Mouse (Mus musculus) left cerebral cortex, adult 2 months (tissue): Measurements from ENCODE around the gene Psme4. TPM values are rescaled to one million over a fixed set of nuclear protein-coding genes. Genes with fewer than 3 reads are reported as not detected.

ENCODE experiments used
- DNase-seq, 2 experiments: peaks; one replicate each; pipeline ENCODE4 v3.0.0; 2021 to 2022; ENCODE audit warnings: low spot score in 2 of 2, mixed read lengths in 1 of 2; ENCODE audit errors: extremely low spot score in 1 of 2
- H3K27ac ChIP-seq: fragments of 200-600 bp; 2 replicates; pipeline ENCODE4 v1.8.1; 2022
- H3K4me3 ChIP-seq: fragments of 200-600 bp; 2 replicates; pipeline ENCODE4 v1.8.1; 2022
- CTCF ChIP-seq: fragments of 200-600 bp; IDR thresholded peaks from 2 replicates; pipeline ENCODE4 v1.8.1; 2022; ENCODE audit warnings: antibody characterized with exemption, mild to moderate bottlenecking, moderate library complexity
- intact Hi-C: fragments of 180-260 bp; cut with DNase I; formaldehyde crosslinking; loops from one replicate; pipeline ENCODE4 v1.15.1; 2025
- total RNA-seq, 2 experiments: library from RNA; stranded (reverse); gene quantifications; 2 replicates each; pipeline ENCODE4 v1.2.3; 2021

Psme4 gene
- total RNA-seq, 2 experiments from 2014 or later = 49.9 to 54.1 TPM

DNA sequence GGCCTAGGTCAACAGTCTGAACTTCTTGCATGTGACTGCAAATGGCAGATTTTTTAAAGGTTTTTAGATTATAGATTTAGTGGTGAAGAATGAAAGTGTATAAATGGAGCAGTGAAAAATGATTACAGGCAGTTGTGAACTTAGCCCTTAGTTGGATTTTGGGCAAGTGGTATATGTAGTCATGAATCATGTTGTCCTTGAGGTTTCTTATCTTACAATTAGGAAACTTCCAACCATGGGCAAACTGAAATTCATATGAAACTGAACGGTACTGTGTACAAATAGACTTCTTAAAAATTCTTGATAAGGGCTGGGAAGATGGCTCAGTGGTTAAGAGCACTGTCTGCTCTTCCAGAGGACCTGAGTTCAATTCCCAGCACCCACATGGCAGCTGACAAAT lies 22.2 kb downstream of the Psme4 start:
- no peak for DNase-seq
- no peak overlapping the region for H3K4me3 ChIP-seq
- TF ChIP-seq CTCF = no peak
- intact Hi-C loops = no loop called here
- no peak overlapping the region for H3K27ac ChIP-seq

DNA sequence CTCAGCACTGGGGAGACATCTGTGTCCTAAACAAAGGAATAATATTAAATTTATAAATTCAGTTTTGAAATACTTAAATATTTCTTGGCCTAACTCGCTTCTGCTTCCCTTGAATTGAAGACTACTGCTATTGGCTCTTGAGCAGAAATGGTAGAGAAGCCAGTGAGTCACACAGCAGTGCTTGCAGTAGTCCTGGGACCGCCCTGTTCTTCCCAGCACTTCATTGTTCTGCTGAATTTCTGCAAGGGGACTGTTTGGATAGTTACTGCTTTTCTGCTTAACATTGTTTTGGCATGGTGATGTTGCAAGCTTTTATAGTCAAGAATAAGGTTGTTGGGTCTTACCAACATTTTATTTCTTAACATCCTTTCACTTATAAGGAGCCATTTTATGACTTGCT lies 25.7 kb downstream of the Psme4 start:
- no peak overlapping the region for H3K4me3 ChIP-seq
- intact Hi-C loops = no loop called here
- no peak overlapping the region for H3K27ac ChIP-seq
- DNase-seq = no peak
- TF ChIP-seq CTCF = no peak

DNA sequence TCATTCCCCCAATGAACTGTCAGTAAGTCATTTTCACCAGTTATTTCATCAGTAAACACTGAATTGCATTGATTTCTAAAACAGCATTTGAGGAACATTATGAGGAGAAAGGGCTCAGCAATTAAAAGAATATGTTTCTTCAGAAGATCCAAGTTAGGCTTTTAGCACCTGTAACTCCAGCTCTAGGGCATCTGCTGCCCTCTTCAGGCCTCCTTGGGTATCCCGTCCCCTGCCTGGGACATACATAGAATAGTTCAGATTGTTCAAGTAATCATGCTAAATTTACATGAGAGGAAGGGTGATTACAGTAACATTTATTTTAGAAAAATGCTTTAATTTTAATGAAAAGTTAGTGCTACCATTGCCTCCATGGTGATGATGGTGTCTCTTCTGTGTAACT lies 28.0 kb downstream of the Psme4 start:
- TF ChIP-seq CTCF = peak; percentile 62
- no peak for DNase-seq
- intact Hi-C loops = no loop called here
- H3K27ac ChIP-seq = no peak overlapping the region
- no peak overlapping the region for H3K4me3 ChIP-seq

DNA sequence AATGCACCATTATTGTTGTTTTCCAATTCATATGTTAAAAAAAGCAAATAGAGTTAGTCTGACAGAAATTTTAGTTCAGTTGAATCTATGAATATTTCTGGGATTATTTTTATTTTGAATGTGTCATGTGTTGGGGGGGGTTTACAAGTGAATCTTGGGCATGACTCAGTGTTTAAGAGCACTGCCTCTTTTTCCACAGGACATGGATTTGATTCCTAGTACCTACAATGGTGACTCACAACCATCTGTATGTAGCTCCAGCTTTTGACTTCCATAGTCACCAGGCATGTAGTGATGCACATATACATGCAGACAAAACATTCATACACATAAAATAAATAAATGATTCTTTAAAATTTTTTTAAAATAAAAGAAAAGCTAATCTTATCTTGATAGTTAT lies 28.6 kb downstream of the Psme4 start:
- intact Hi-C loops = loop anchor here (2.0 kb wide), 1 partner anchor 125 kb away; no protein-coding TSS in a partner anchor
- no peak for TF ChIP-seq CTCF
- Histone ChIP-seq H3K27ac (no peak overlapping the region), H3K4me3 (no peak overlapping the region)
- DNase-seq = no peak

DNA sequence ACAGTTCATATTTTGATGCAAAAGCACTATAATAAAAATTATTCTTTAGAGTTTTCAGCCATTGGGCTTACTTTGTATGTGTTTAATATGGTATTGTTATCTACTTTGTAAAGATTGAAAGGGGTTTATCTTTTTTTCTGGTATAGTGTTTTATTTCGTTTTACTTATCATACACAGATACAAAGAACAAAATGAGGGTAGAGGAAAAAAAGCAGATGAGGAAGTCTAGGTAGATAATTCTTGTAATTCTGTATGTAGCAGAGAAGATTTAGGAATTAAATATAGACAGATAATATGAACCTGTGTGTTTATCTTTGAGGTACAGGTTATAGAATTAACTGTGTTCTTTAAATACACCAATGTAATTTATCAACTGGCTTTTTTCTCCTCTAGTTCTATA lies 30.9 kb downstream of the Psme4 start:
- H3K27ac ChIP-seq = no peak overlapping the region
- no peak for TF ChIP-seq CTCF
- no peak overlapping the region for H3K4me3 ChIP-seq
- intact Hi-C loops = no loop called here
- no peak for DNase-seq

DNA sequence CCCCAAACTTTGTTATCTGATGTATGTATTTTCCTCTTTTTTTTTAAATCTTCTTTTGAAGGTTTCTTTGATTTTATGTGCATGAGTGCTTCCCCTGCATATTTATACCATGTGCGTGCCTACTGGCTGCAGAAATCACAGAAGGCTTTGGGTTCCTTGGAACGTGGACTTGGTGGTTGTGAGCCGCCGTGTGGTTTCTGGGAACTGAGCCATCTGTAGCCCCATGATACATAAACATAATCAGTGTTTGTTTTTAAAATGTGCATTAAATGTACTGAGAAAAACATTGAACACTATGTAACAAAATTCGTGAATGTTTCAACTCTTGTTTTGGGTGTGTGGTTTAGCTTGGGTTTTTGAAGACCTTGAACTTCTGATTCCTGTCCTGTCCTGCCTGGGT lies 49.6 kb downstream of the Psme4 start:
- no peak for DNase-seq
- no peak overlapping the region for H3K4me3 ChIP-seq
- no peak for TF ChIP-seq CTCF
- intact Hi-C loops = loop anchor here (5.0 to 10.0 kb wide), 2 partner anchors 36 to 686 kb away; no protein-coding TSS in a partner anchor
- H3K27ac ChIP-seq = no peak overlapping the region

DNA sequence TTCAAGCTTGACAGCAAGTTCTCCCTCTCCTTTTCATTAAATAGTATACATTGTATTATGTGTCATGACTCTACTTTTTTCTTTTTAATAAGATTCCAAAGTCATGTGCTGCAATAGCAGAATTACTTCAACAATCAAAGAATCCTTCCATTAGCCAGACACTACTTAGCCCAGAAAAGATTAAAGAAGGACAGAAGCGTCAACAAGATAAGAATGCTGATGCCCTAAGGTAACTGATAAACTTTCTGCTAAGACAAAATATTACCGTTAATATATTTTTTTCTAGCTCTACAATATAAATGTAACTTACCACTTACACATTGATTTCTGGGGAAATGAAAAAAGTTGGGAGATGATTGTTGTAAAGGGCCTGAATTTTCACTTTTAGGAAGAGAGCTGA lies 67.3 kb downstream of the Psme4 start:
- no peak overlapping the region for H3K4me3 ChIP-seq
- intact Hi-C loops = no loop called here
- TF ChIP-seq CTCF = no peak
- H3K27ac ChIP-seq = no peak overlapping the region
- DNase-seq = no peak

DNA sequence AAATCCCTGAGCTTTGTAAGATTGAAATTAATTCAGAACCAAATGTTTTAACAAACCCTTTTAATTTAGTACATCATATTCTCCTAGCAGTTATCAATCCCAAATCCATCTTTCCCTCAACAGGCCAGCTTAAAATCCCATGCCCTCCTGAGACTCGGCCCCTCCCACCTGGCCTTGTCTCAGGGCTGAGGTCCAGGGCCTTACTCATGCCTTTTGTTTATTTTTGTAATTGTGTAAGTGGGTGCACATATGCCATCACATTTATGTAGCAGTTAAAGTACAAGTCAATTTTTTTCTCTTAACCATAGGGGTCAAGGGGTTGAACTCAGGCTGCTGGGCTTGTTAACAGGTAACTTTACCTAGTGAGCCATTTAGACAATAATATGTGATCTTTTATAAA lies 72.8 kb downstream of the Psme4 start:
- intact Hi-C loops = no loop called here
- Histone ChIP-seq H3K27ac (no peak overlapping the region), H3K4me3 (no peak overlapping the region)
- TF ChIP-seq CTCF = no peak
- DNase-seq = no peak

DNA sequence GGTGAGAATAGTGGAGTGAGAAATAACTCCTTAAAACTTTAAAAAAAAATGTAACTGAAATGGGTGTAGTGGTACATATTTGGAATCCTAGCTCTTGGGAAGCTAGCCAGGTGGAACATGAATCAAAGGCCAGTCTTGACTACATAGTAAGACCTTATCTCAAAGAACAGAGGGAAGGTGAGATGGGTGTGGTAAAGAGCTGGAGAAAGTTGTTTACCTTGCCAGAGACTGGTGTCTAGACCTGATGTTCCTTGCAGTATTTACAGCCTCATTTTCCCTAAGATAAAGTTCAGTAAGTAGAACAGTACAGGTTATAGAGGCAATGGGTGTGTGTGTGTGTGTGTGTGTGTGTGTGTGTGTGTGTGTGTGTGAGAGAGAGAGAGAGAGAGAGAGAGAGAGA lies 100.9 kb downstream of the Psme4 start:
- no peak for DNase-seq
- no peak for TF ChIP-seq CTCF
- Histone ChIP-seq H3K27ac (no peak overlapping the region), H3K4me3 (no peak overlapping the region)
- intact Hi-C loops = no loop called here

DNA sequence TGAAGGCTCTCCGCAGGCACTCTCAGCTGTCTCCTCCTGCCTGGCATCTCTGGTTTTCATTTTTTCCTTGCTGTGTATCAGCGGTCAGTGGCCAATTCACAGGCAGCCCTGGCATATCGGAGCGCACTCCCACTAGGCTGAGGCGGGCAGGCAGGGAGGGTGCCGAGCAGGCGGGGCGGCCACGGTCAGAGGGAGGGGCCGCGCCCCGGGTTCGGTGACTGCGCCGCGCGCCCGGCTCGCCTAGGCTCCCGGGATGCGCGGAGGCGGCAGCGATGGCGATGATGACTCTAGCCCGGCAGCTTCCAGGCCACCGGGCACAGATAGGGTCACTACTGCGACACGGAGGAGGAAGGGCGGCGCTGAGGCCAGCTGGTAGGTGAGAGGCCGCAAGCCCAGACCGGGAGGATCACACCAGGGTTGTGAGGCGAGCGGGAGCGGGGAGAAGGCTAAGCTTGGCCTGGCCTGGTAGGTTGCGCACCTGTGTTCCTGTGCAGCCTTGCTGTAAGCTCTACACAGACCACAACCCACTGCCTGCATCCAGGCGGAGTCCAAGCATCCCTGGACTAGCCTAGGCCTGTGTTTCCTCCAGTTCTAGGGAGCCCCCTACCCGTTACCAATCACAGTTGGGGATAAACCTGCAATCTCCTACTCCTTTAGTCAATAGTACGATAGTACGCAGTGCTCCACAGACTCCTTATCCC lies 113.8 kb downstream of the Psme4 start, which contains the start of the genes Gpr75 and Asb3:
TSS of gene Gpr75 (plus strand) at position 188 of the 701 bp plus-strand sequence.
TSS of gene Asb3 (plus strand) at position 246 of the 701 bp plus-strand sequence.
- DNase-seq = peak; percentile 71 to 79
- H3K4me3 ChIP-seq = peak within 1 kb of the TSS; percentile 89
- intact Hi-C loops = no loop called here
- H3K27ac ChIP-seq = peak within 1 kb of the TSS; percentile 97
- no peak for TF ChIP-seq CTCF

DNA sequence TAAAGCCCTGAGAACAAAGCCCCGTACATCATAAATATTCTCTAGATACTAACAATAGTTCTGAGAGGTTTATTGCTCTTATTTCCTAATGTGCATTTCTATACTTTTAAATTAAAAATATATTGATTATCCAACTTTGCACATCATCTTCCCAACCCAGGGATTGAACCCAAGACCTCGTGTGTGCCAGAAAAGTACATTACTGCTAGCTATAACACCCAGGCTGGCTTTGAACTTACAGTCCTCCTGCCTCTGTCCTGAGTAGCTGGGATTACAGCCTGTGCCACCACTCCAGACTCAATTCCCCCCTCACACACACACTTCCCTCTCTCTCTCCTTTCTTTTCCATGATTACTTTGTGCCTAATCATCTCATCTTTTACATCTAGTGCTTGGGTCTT lies 116.6 kb downstream of the Psme4 start:
- intact Hi-C loops = no loop called here
- DNase-seq = no peak
- TF ChIP-seq CTCF = no peak
- Histone ChIP-seq H3K4me3 (no peak overlapping the region), H3K27ac (no peak overlapping the region)

DNA sequence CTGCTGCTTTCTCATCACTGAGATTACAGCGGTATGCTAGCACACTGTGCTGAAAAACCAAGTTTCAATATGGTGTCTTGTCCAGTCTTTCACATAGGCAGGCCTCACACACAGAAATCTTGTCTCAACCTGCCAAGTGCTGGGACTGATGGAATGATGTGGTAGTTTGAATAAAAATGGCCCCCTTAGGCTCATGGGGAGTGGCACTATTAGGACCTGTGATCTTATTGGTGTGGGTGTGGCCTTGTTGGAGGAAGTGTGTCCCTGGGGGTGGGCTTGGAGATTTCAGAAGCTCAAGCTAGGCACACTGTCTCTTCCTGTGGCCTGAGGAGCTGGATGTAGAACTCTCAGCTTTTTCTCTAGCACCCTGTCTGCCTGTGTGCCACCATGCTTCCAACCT lies 124.7 kb downstream of the Psme4 start:
- TF ChIP-seq CTCF = no peak
- H3K27ac ChIP-seq = no peak overlapping the region
- intact Hi-C loops = no loop called here
- H3K4me3 ChIP-seq = no peak overlapping the region
- no peak for DNase-seq

DNA sequence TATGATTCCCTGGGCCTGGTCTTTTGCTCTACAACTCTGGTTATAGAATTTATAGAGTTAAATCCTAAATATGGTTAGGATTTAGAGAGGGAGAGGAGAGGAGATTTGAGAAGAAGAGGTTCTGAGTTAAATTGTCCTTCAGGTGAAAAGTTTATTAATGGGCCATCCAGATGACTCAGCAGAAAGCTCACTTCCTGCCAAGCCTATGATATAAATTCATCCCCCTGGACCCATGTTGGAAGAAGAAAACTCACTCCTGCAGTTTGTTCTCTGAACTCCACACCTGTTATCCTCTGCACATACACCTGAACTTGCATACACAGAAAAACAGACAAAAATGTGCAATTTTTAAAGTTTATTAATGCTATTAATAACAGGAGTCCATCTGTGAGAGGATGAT lies 127.8 kb downstream of the Psme4 start:
- no peak for DNase-seq
- H3K27ac ChIP-seq = no peak overlapping the region
- H3K4me3 ChIP-seq = no peak overlapping the region
- intact Hi-C loops = no loop called here
- TF ChIP-seq CTCF = no peak
